Mouse (Mus musculus) E14TG2a.4 (cell line): Measurements from ENCODE around the gene Sec31b.

Source experiments
- CTCF ChIP-seq: conservative IDR thresholded peaks from 2 replicates; pipeline ENCODE4 v1.5.1; 2014; ENCODE audit warnings: low read length
- POU5F1 ChIP-seq: IDR thresholded peaks from 2 replicates; pipeline ENCODE4 v1.6.1; 2014; ENCODE audit warnings: low read length, borderline replicate concordance

DNA sequence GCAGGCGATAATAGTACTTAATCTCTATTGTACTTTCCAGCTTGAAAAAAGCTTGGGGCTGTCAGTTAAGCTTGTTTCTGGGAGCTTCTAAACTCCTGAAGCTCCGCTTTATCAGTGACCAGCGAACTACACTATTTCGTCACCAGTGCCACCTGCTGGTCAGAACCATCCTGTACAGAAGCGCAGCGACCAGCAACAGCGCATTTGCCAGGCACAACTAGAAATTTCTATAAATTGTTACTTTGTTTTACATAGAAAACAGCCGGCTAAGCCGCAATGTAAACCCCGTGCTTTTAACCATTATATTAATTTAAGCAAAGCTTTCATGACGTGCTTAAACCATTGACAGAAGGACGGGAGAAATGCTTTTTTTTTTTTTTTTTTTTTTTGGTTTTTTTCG is 889 bp downstream of the Sec31b start:
- TF ChIP-seq CTCF (peak; percentile 56), POU5F1 (no peak)
